Mouse (Mus musculus) forebrain, postnatal 0 days (tissue): ENCODE data around the gene Adgrg5. TPM values are rescaled to one million over a fixed set of nuclear protein-coding genes. Genes with fewer than 3 reads are reported as not detected.

Experiments
- ATAC-seq: fragments of 200-750 bp; cut with Nextera tagmentation; 2 replicates; pipeline ENCODE4 v1.8.0; 2017; ENCODE audit warnings: mild to moderate bottlenecking, moderate library complexity
- DNase-seq: peaks from one replicate; pipeline ENCODE4 v3.0.0-alpha.2; 2015
- H3K27ac ChIP-seq: fragments of 300-500 bp; sonication (generic); 2 replicates; pipeline ENCODE4 v1.5.1; 2014; ENCODE audit warnings: low read depth, mild to moderate bottlenecking, antibody characterized with exemption, low read length, moderate library complexity, mixed read lengths
- H3K27me3 ChIP-seq: fragments of 300-500 bp; sonication (generic); 2 replicates; pipeline ENCODE4 v1.6.1; 2014; ENCODE audit warnings: mild to moderate bottlenecking, low read length, mixed read lengths; ENCODE audit not compliant: insufficient read depth
- H3K36me3 ChIP-seq: fragments of 300-500 bp; sonication (generic); 2 replicates; pipeline ENCODE4 v1.6.1; 2014; ENCODE audit warnings: mild to moderate bottlenecking, moderate library complexity; ENCODE audit not compliant: insufficient read depth
- H3K4me1 ChIP-seq: fragments of 300-500 bp; sonication (generic); 2 replicates; pipeline ENCODE4 v1.6.1; 2014; ENCODE audit warnings: antibody characterized with exemption; ENCODE audit not compliant: insufficient read depth
- H3K4me2 ChIP-seq: fragments of 300-500 bp; sonication (generic); 2 replicates; pipeline ENCODE4 v1.6.1; 2014; ENCODE audit warnings: low read depth, mild to moderate bottlenecking, moderate library complexity
- H3K4me3 ChIP-seq: fragments of 300-500 bp; sonication (generic); 2 replicates; pipeline ENCODE4 v1.5.1; 2014; ENCODE audit warnings: low read depth, low read length, mixed read lengths
- H3K9ac ChIP-seq: fragments of 300-500 bp; sonication (generic); 2 replicates; pipeline ENCODE4 v1.6.1; 2014; ENCODE audit warnings: mild to moderate bottlenecking
- H3K9me3 ChIP-seq: fragments of 300-500 bp; sonication (generic); 2 replicates; pipeline ENCODE4 v1.6.1; 2016; ENCODE audit warnings: low read length
- CTCF ChIP-seq: sonication (generic); IDR thresholded peaks from 2 replicates; pipeline ENCODE4 v1.5.1; 2016; ENCODE audit warnings: antibody characterized with exemption, control low read depth, low read depth
- WGBS: fragments of 180-500 bp; shearing (Covaris S2); extraction: QIAGEN DNeasy Blood & Tissue Kit; methylation state at CpG from one replicate; pipeline ENCODE4 v1.1.7; 2014; 5-methylcytosine and 5-hydroxymethylcytosine counted together
- polyA plus RNA-seq: library from polyadenylated mRNA; unstranded; fragments of >200 nt; fragmentation: Nextera tagmentation; extraction: Ambion mirVana; gene quantifications from 2 replicates; pipeline ENCODE4 v1.2.1, GENCODE M21; 2015
- total RNA-seq: library from RNA; depleted of rRNA; stranded (reverse); fragments of >200 nt; gene quantifications from 2 replicates; pipeline ENCODE4 v1.2.3, GENCODE M21; 2014

Gene Adgrg5
- total and polyA plus RNA-seq, 2 experiments from 2014 or later: 0.10 to 0.12 TPM

DNA sequence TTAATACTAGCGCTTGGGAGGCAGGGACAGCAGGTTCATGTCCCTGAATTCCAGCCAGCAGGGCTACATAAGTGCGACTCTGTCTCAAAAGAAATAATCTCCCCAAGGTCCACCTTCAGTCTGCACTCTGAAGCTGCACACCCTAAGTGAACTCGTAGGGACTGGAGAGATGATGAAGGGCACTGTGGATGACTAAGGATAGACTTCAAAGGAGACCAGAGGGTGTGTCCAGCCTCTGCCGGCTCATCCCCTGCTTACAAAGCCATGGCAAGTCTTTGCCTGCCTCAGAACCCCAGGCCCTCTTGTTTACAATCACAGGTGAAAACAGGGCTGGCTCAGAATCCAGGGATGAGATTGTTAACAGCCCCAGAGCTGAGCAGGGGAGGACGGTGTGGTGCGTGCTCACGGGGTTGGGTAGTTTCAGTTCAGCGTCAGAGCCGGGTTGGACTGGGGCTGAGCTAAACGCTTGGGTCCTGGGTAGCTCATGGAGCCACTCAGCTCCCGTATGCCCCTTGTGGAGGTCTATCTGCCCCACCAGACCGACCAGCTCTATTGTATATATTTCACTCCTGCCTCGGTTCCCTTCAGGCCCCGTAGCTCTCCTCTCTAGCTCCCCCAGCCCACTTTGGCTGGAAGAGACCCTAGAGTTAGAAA lies 35.0 kb upstream of the Adgrg5 start:
- Histone ChIP-seq H3K9me3 (no peaks in the 10 kb centered on the region), H3K27ac (no peak overlapping the region), H3K4me2 (no peak overlapping the region), H3K27me3 (no peaks in the 10 kb centered on the region), H3K9ac (no peak overlapping the region), H3K4me1 (no peaks in the 10 kb centered on the region), H3K4me3 (no peak overlapping the region), H3K36me3 (no peaks in the 10 kb centered on the region)
- DNase-seq (no peak), ATAC-seq (no peak)
- 43% methylated on average over 14 of the region's 14 CpGs for WGBS
- no peak for TF ChIP-seq CTCF

DNA sequence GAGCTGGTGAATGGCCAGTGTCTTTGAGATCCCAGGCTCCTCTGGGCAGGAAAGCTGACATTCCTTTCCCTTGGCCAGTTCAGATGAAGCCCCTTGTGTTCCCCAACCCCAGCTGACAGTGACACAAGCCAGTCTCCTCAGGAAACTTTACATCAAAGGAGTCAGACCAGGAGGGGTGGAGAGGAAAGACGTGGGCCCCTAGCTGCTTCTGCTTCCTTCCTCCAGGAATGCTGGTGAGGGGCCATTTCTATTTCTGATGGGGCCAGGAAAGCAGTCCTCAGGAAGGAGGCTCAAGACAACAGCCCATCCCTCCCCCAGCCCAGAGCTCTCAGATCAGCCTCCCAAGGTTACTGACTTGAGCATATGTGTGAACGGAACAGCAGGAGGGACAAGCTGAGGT lies 30.6 kb upstream of the Adgrg5 start:
- ATAC-seq: no peak
- no peak for DNase-seq
- H3K27me3 ChIP-seq: no peaks in the 10 kb centered on the region
- no peak overlapping the region for H3K4me3 ChIP-seq
- no peak overlapping the region for H3K4me2 ChIP-seq
- no peaks in the 10 kb centered on the region for H3K4me1 ChIP-seq
- H3K36me3 ChIP-seq: no peaks in the 10 kb centered on the region
- 39% methylated on average over 2 of the region's 2 CpGs for WGBS
- H3K9ac ChIP-seq: no peak overlapping the region
- TF ChIP-seq CTCF: no peak
- no peaks in the 10 kb centered on the region for H3K9me3 ChIP-seq
- H3K27ac ChIP-seq: no peak overlapping the region

DNA sequence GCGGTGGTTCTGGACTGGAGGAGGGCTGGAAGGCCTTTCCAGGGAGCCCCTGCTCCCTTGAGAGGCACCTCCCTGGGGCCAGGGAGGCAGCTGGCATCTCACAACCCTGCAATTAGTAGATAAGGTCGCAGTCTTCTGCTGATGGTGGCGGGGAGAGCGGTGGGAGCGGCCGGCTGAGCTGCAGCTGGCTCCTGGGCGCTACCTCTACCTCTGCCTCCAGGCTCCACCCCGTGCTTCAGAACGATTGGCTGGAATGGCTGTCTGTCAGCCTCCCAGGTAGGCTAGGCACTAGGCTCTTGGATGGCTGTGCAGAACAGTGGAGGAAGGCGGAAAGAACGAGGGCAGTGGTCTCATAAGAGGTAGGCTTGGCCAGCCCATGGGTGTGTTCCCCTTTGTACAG lies 24.2 kb upstream of the Adgrg5 start:
- DNase-seq (no peak), ATAC-seq (no peak)
- no peak for TF ChIP-seq CTCF
- Histone ChIP-seq H3K4me1 (no peaks in the 10 kb centered on the region), H3K9ac (no peak overlapping the region), H3K4me2 (0 out of 2 replicates have a peak overlapping the region, but pooled peaks have one; percentile 5), H3K36me3 (no peaks in the 10 kb centered on the region), H3K9me3 (no peaks in the 10 kb centered on the region), H3K27ac (no peak overlapping the region), H3K27me3 (no peaks in the 10 kb centered on the region), H3K4me3 (no peak overlapping the region)
- 10% methylated on average over 11 of the region's 11 CpGs for whole genome bisulfite sequencing

DNA sequence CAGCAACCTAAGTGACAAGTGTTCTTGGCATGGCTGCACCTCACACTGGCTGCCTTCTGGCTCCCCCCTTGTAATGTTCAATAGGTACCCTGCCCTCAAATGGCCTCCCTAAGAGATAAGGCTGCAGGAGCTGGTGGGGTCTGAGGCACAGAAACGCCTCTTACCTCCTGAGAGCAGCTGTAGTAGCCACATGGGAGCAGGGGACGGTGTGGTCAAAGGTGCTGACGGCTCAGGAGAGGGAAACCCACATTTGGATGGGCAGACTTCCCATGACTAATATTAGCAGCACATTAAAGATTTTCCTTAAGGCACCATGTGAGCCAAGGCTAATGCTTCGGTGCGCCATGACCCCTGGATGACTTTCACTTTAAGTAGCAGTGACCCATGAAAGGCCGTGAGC lies 22.9 kb upstream of the Adgrg5 start:
- Histone ChIP-seq H3K4me3 (no peak overlapping the region), H3K27ac (no peak overlapping the region), H3K36me3 (no peaks in the 10 kb centered on the region), H3K9me3 (no peaks in the 10 kb centered on the region), H3K4me1 (no peaks in the 10 kb centered on the region), H3K27me3 (no peaks in the 10 kb centered on the region), H3K4me2 (no peak overlapping the region), H3K9ac (no peak overlapping the region)
- 39% methylated on average over 6 of the region's 6 CpGs for WGBS
- DNase-seq (no peak), ATAC-seq (no peak)
- no peak for TF ChIP-seq CTCF

DNA sequence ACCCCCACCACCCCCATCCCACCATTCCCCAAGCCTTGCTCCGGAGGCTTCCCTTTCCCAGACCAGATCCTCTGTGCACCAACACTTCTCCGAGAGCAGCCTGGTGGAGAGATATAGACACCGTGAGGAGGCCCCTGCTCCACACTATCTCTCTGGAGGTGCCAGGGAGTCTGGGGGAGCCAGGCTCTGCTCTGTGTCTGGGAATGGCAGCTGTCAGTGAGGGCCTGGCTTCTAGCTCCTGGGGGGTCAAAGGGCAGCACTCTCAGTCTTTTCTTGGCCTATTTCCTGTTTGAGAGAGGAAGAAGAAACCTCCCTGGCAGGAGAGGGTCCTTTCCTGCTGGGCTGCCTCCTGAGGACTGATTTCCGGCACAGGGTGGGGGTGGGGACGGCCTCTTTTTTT lies 22.5 kb upstream of the Adgrg5 start:
- H3K4me2 ChIP-seq: no peak overlapping the region
- TF ChIP-seq CTCF: no peak
- H3K27me3 ChIP-seq: no peaks in the 10 kb centered on the region
- 42% methylated on average over 5 of the region's 5 CpGs for WGBS
- H3K4me1 ChIP-seq: no peaks in the 10 kb centered on the region
- DNase-seq (no peak), ATAC-seq (no peak)
- no peak overlapping the region for H3K9ac ChIP-seq
- no peak overlapping the region for H3K4me3 ChIP-seq
- 0 out of 2 replicates have a peak, but pooled peaks cover 3% of the 10 kb centered on the region for H3K36me3 ChIP-seq
- no peak overlapping the region for H3K27ac ChIP-seq
- no peaks in the 10 kb centered on the region for H3K9me3 ChIP-seq

DNA sequence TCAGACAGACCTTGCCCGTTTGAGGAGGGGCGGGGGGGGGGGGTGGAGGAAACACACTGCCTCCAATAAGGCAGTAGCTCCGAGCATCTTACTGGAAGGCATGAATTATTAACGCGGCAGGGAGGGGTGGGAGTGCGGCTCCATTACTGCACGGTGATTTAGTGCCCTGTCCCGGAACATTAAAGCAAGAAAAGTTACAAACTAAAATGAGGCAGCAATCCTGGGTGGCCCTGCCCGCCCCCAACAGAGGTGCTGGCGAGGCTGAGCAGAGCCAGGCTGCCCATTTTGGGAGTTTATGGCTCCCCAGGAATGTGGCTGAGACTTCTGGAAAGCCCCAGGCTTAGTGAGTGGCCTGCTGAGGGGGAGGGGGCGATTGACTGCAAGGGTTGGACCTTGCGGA lies 19.8 kb upstream of the Adgrg5 start:
- H3K27me3 ChIP-seq: no peaks in the 10 kb centered on the region
- WGBS: 73% methylated on average over 12 of the region's 12 CpGs
- ATAC-seq: no peak

DNA sequence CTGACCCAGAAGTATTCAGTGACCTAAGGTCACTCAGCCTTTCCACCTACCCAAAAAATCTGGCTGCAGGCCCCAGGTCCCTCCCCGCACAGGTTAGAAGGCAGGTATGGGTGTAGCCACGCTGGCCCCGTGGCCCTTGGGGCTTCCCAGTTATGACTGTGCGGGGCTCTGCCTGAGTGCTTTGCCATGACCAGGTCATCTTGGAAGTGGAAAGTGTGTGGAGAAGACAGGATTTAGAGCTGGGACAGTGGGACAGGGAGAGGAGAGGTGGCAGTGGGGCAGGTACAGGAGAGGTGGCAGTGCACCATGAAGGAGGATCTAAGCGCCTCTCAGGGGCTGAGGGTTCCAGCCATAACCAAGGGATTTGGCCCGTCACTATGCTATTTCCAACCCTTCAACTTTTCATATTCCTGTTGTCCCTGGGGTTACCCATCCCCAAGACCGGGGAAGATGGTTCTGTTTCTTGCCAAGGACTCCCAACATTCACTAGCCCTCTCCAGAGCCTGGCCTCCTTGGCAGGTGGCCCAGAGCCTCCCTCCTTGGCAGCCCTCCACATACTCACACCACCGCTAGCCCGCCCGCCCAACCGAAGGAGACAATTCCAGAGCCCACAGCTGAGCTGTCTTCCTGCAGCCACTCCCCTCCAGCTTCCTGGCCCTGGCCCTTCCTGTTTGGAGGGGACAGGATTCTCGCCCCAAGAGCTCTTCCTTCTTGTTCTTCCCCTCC lies 18.9 kb upstream of the Adgrg5 start:
- Histone ChIP-seq H3K27ac (no peak overlapping the region), H3K9ac (no peak overlapping the region), H3K4me2 (no peak overlapping the region), H3K4me1 (no peaks in the 10 kb centered on the region), H3K27me3 (no peaks in the 10 kb centered on the region), H3K4me3 (no peak overlapping the region), H3K36me3 (0 out of 2 replicates have a peak, but pooled peaks cover 3% of the 10 kb centered on the region), H3K9me3 (no peaks in the 10 kb centered on the region)
- 52% methylated on average over 11 of the region's 12 CpGs for WGBS
- no peak for TF ChIP-seq CTCF
- DNase-seq (peak; percentile 66), ATAC-seq (peak; percentile 73)

More for the DNA sequence above, 19.8 kb upstream of the Adgrg5 start:
- H3K9me3 ChIP-seq: no peaks in the 10 kb centered on the region
- H3K4me3 ChIP-seq: no peak overlapping the region
- TF ChIP-seq CTCF: no peak
- DNase-seq: no peak
- H3K36me3 ChIP-seq: 0 out of 2 replicates have a peak, but pooled peaks cover 3% of the 10 kb centered on the region
- H3K4me2 ChIP-seq: no peak overlapping the region
- no peaks in the 10 kb centered on the region for H3K4me1 ChIP-seq
- no peak overlapping the region for H3K9ac ChIP-seq
- H3K27ac ChIP-seq: no peak overlapping the region
